Mouse (Mus musculus) forebrain, embryonic 15.5 days (tissue): ENCODE measurements around the gene Fdxacb1. TPM values are rescaled to one million over a fixed set of nuclear protein-coding genes. Genes with fewer than 3 reads are reported as not detected.

Source experiments
- ATAC-seq: fragments of 200-750 bp; cut with Nextera tagmentation; replicated peaks from 2 replicates; pipeline ENCODE4 v1.8.0; 2017; ENCODE audit warnings: mild to moderate bottlenecking, moderate TSS enrichment, moderate library complexity
- H3K27ac ChIP-seq: fragments of 300-500 bp; sonication (generic); replicated peaks from 2 replicates; pipeline ENCODE4 v1.5.1; 2015; ENCODE audit warnings: mild to moderate bottlenecking, inconsistent platforms
- H3K27me3 ChIP-seq: fragments of 300-500 bp; sonication (generic); 2 replicates; pipeline ENCODE4 v1.6.1; 2015; ENCODE audit warnings: inconsistent platforms
- H3K36me3 ChIP-seq: fragments of 300-500 bp; sonication (generic); 2 replicates; pipeline ENCODE4 v1.6.1; 2015; ENCODE audit warnings: mild to moderate bottlenecking, inconsistent platforms
- H3K4me1 ChIP-seq: fragments of 300-500 bp; sonication (generic); 2 replicates; pipeline ENCODE4 v1.6.1; 2015; ENCODE audit warnings: inconsistent platforms
- H3K4me2 ChIP-seq: fragments of 300-500 bp; sonication (generic); replicated peaks from 2 replicates; pipeline ENCODE4 v1.6.1; 2015; ENCODE audit warnings: mild to moderate bottlenecking, inconsistent platforms
- H3K4me3 ChIP-seq: fragments of 300-500 bp; sonication (generic); 2 replicates; pipeline ENCODE4 v1.5.1; 2015; ENCODE audit warnings: mild to moderate bottlenecking, inconsistent platforms
- H3K9ac ChIP-seq: fragments of 300-500 bp; sonication (generic); replicated peaks from 2 replicates; pipeline ENCODE4 v1.6.1; 2015; ENCODE audit warnings: mild to moderate bottlenecking, inconsistent platforms
- H3K9me3 ChIP-seq: fragments of 300-500 bp; sonication (generic); 2 replicates; pipeline ENCODE4 v1.6.1; 2016; ENCODE audit warnings: inconsistent platforms
- WGBS: fragments of 180-500 bp; shearing (Covaris S2); methylation state at CpG from one replicate; pipeline ENCODE4 v1.1.7; 2015; ENCODE audit warnings: mixed read lengths; 5-methylcytosine and 5-hydroxymethylcytosine counted together
- polyA plus RNA-seq: library from polyadenylated mRNA; unstranded; fragments of >200 nt; fragmentation: Nextera tagmentation; extraction: Ambion mirVana; gene quantifications from 2 replicates; pipeline ENCODE4 v1.2.1, GENCODE M21; 2015

The Fdxacb1 gene
- polyA plus RNA-seq, 1 experiment from 2014 or later: 11.0 TPM

DNA sequence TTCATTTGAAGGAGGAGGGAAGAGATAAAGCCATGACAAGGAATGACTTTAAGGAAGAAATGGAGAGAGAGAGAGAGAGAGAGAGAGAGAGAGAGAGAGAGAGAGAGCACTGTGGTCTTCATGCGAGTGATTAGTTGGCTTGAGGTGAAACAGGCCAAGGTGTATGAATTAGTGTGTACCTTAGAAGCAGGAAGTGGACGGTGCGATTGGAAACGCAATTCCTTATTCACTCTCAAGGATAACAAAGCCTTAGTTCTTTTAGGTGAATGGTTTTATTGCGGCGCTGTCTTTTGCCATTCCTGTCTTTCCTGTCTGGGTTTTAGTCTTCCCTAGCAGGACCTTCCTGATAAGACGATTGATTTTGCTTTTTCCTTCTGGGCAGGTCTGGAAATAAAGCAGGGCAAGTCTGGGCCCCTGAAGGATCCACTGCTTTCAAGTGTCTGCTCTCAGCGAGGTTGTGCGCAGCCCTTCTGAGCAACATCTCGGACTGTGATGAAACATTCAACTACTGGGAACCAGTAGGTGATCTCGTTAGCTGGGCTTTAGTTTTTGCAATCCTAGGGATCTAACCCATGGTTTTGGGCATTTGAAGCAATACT is 8.2 kb downstream of the Fdxacb1 start:
- Histone ChIP-seq H3K4me2 (peak overlapping the region; percentile 78), H3K27me3 (no peaks in the 10 kb centered on the region), H3K9me3 (no peaks in the 10 kb centered on the region), H3K4me3 (peak overlapping the region; percentile 94), H3K4me1 (peaks cover 24% of the 10 kb centered on the region), H3K27ac (peak overlapping the region; percentile 94), H3K9ac (peak overlapping the region; percentile 95), H3K36me3 (peaks cover 25% of the 10 kb centered on the region)
- 67% methylated on average over 11 of the region's 11 CpGs for WGBS
- ATAC-seq: no peak

DNA sequence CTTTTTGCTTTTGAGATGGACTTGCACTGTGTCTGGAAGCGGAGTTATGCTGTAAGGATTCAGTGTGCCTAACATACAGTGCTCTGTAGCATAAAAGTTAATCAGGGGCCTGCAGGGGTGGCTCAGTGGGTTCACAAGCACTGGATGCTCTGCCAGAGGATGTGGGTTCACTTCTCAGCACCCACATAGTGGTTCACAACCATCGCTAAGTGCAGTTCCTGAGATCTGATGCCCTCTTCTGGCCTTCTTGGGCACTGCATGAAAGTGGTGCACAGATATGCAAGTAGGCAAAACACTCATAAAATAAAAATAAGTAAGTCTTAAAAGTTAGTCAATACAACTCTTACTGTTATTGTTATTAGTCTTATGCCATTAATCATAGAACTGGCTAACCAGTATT is 14.1 kb downstream of the Fdxacb1 start:
- WGBS: 69% methylated on average over 2 of the region's 2 CpGs

GRCm38 (mm10) chr9:50795266-50795665 is 27.2 kb downstream of the Fdxacb1 start:
- peaks cover 35% of the 10 kb centered on the region for H3K36me3 ChIP-seq
- H3K4me3 ChIP-seq: no peak overlapping the region
- H3K4me2 ChIP-seq: no peak overlapping the region
- no peak for ATAC-seq
- H3K4me1 ChIP-seq: 0 out of 2 replicates have a peak, but pooled peaks cover 4% of the 10 kb centered on the region
- H3K27me3 ChIP-seq: no peaks in the 10 kb centered on the region
- 85% methylated on average over 3 of the region's 3 CpGs for WGBS
- no peak overlapping the region for H3K27ac ChIP-seq
- no peak overlapping the region for H3K9ac ChIP-seq
- no peaks in the 10 kb centered on the region for H3K9me3 ChIP-seq

More for the DNA sequence above, 14.1 kb downstream of the Fdxacb1 start:
- no peaks in the 10 kb centered on the region for H3K9me3 ChIP-seq
- no peaks in the 10 kb centered on the region for H3K4me1 ChIP-seq
- H3K4me2 ChIP-seq: no peak overlapping the region
- no peaks in the 10 kb centered on the region for H3K27me3 ChIP-seq
- H3K9ac ChIP-seq: no peak overlapping the region
- H3K4me3 ChIP-seq: no peak overlapping the region
- peaks cover 72% of the 10 kb centered on the region for H3K36me3 ChIP-seq
- no peak for ATAC-seq
- no peak overlapping the region for H3K27ac ChIP-seq

DNA sequence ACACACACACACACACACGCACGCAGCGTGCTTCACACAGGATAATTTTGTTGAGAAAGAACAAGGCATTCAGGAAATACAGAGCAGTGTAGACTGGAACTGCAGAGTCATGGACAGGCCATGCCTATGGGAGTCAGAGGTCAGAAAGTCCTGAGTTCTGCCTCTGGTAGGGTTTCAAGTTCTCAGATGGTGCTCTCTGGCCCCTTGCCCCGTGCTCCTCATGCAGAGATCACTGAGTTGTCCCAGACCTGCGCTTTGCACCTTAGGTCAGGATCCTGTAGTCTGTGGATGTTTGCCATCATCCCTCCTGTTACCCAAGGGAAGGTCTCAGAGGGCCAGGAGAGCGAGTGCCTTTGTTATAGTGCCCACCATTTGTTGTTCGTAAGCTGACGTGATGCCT is 28.7 kb downstream of the Fdxacb1 start:
- no peak for ATAC-seq
- Histone ChIP-seq H3K27ac (no peak overlapping the region), H3K27me3 (no peaks in the 10 kb centered on the region), H3K9me3 (no peaks in the 10 kb centered on the region), H3K4me1 (0 out of 2 replicates have a peak, but pooled peaks cover 4% of the 10 kb centered on the region), H3K9ac (no peak overlapping the region), H3K36me3 (peaks cover 29% of the 10 kb centered on the region), H3K4me3 (no peak overlapping the region), H3K4me2 (no peak overlapping the region)
- WGBS: 93% methylated on average over 8 of the region's 8 CpGs

- Histone ChIP-seq H3K4me2 (no peak overlapping the region), H3K36me3 (peaks cover 26% of the 10 kb centered on the region), H3K27ac (no peak overlapping the region), H3K9ac (no peak overlapping the region), H3K4me3 (no peak overlapping the region), H3K4me1 (0 out of 2 replicates have a peak, but pooled peaks cover 4% of the 10 kb centered on the region), H3K27me3 (no peaks in the 10 kb centered on the region), H3K9me3 (no peaks in the 10 kb centered on the region)
- WGBS: 92% methylated on average over 7 of the region's 7 CpGs
- ATAC-seq: no peak
Measured at GRCm38 (mm10) chr9:50797641-50798040, 29.6 kb downstream of the Fdxacb1 start.

DNA sequence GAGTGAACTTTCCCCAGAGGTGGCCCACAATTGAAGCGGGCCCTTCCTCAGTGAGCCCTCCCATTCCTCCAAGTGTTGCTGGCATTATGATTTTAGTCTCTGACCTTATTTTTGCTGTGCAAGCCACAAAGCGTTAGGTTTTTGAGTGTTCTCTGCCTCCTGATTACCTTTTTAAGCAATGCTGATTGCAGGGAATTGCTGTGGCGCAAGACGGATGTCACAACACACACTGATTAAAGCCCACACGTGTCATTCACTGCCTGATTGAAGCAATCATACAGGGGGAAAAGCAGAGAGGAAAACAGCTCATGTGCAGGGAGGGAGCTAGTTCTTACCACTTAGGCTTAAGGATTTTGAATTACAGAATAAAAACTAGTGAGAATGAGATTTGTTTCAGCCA is 30.3 kb downstream of the Fdxacb1 start:
- no peaks in the 10 kb centered on the region for H3K27me3 ChIP-seq
- no peak overlapping the region for H3K27ac ChIP-seq
- no peak overlapping the region for H3K9ac ChIP-seq
- H3K4me2 ChIP-seq: no peak overlapping the region
- no peaks in the 10 kb centered on the region for H3K9me3 ChIP-seq
- peaks cover 29% of the 10 kb centered on the region for H3K36me3 ChIP-seq
- 0 out of 2 replicates have a peak, but pooled peaks cover 4% of the 10 kb centered on the region for H3K4me1 ChIP-seq
- H3K4me3 ChIP-seq: no peak overlapping the region
- 61% methylated on average over 5 of the region's 5 CpGs for WGBS
- ATAC-seq: no peak

- ATAC-seq: no peak
- no peak overlapping the region for H3K9ac ChIP-seq
- peaks cover 29% of the 10 kb centered on the region for H3K36me3 ChIP-seq
Measured at GRCm38 (mm10) chr9:50800985-50801384, 32.9 kb downstream of the Fdxacb1 start.

DNA sequence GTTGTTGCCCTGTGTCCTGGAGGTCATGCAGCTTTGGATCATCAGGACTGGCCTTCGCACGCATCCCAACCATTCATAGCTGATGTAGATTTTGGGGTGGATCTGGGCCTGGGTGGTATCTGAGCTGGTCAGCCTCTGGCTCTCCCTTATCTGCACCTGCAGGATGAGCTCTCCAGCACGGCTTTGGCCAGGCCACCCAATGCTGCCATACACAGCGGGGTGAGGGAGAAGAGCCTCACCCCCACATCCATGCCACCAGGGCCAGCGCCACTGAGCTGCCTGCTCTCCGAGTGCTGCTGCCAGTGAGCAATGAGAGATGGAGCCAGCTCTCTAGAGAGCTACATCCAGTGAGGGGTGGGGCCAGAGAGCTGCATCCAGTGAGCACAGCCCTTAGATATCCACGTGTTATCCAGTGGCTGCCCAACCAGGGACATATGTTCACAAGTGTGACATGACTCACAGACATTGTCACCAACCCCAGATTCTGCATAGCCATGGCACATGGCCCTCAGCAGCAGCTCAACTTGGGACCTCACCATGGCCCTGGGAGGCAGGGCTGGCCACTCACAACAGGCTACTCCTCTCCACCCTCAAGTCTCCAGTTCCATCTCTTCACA is 35.1 kb downstream of the Fdxacb1 start:
- ATAC-seq: no peak
- Histone ChIP-seq H3K27ac (no peak overlapping the region), H3K9ac (no peak overlapping the region), H3K27me3 (no peaks in the 10 kb centered on the region), H3K4me3 (no peak overlapping the region), H3K4me1 (0 out of 2 replicates have a peak, but pooled peaks cover 4% of the 10 kb centered on the region), H3K36me3 (peaks cover 37% of the 10 kb centered on the region), H3K4me2 (no peak overlapping the region), H3K9me3 (no peaks in the 10 kb centered on the region)
- 88% methylated on average over 7 of the region's 7 CpGs for WGBS

More at GRCm38 (mm10) chr9:50800985-50801384, 32.9 kb downstream of the Fdxacb1 start:
- no peak overlapping the region for H3K27ac ChIP-seq
- 0 out of 2 replicates have a peak, but pooled peaks cover 4% of the 10 kb centered on the region for H3K4me1 ChIP-seq
- H3K4me2 ChIP-seq: no peak overlapping the region
- 70% methylated on average over 2 of the region's 2 CpGs for WGBS
- H3K9me3 ChIP-seq: no peaks in the 10 kb centered on the region
- no peaks in the 10 kb centered on the region for H3K27me3 ChIP-seq
- H3K4me3 ChIP-seq: no peak overlapping the region

GRCm38 (mm10) chr9:50808471-50808870 is 40.4 kb downstream of the Fdxacb1 start:
- H3K27ac ChIP-seq: no peak overlapping the region
- peaks cover 51% of the 10 kb centered on the region for H3K36me3 ChIP-seq
- no peak overlapping the region for H3K4me2 ChIP-seq
- no peaks in the 10 kb centered on the region for H3K4me1 ChIP-seq
- H3K27me3 ChIP-seq: no peaks in the 10 kb centered on the region
- no peak overlapping the region for H3K4me3 ChIP-seq
- WGBS: 92% methylated on average over 6 of the region's 6 CpGs
- ATAC-seq: no peak
- no peaks in the 10 kb centered on the region for H3K9me3 ChIP-seq
- H3K9ac ChIP-seq: no peak overlapping the region

DNA sequence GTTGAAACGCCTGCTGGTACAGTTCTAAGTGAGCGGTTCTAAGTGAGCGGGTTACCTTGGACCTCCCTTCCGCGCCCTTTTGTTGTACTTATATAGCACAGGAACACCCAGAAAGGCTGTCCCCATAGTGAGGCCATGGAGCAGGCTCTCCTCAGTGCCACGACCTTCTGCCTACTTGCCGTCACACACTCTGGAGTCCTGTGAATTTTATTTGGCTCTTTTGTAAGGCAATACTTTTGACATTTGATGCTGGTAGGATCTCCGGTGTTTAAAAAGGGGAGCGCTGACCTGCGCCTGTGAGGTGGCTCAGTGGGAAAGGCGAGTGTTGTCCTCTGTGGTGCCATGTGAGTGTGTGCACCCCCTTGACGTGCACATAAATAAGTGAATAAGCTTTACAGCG is 41.1 kb downstream of the Fdxacb1 start:
- no peaks in the 10 kb centered on the region for H3K9me3 ChIP-seq
- H3K4me1 ChIP-seq: no peaks in the 10 kb centered on the region
- H3K9ac ChIP-seq: no peak overlapping the region
- peaks cover 56% of the 10 kb centered on the region for H3K36me3 ChIP-seq
- H3K27ac ChIP-seq: no peak overlapping the region
- H3K4me3 ChIP-seq: no peak overlapping the region
- WGBS: 89% methylated on average over 13 of the region's 13 CpGs
- H3K27me3 ChIP-seq: no peaks in the 10 kb centered on the region
- no peak for ATAC-seq
- H3K4me2 ChIP-seq: no peak overlapping the region

GRCm38 (mm10) chr9:50811187-50811586 is 43.2 kb downstream of the Fdxacb1 start:
- Histone ChIP-seq H3K4me2 (no peak overlapping the region), H3K4me3 (no peak overlapping the region), H3K9ac (no peak overlapping the region), H3K9me3 (no peaks in the 10 kb centered on the region), H3K27me3 (no peaks in the 10 kb centered on the region), H3K4me1 (no peaks in the 10 kb centered on the region), H3K36me3 (peaks cover 50% of the 10 kb centered on the region), H3K27ac (no peak overlapping the region)
- 96% methylated on average over 7 of the region's 7 CpGs for WGBS
- no peak for ATAC-seq

DNA sequence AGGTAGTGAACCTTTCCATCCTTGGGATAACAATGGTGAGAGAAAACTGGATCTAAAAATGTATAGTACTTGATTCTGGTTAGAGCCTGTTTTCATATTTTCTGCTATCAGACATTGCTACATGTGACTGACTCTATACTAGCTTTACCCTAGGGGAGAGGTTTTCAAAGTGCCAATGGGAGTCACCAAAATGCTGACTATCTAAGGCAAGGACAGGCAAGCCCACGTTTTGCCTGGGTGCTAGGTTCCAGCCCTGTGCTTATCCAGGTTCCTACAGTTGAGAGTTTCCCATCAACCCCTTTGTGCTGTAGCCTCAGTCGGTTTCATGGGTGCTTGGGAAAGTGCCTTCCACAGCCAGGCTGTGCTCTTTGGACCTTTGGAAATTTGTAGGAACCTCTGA is 43.7 kb downstream of the Fdxacb1 start:
- Histone ChIP-seq H3K27me3 (no peaks in the 10 kb centered on the region), H3K9me3 (no peaks in the 10 kb centered on the region), H3K27ac (no peak overlapping the region), H3K4me1 (no peaks in the 10 kb centered on the region), H3K9ac (no peak overlapping the region), H3K4me3 (no peak overlapping the region), H3K4me2 (no peak overlapping the region), H3K36me3 (peaks cover 55% of the 10 kb centered on the region)
- no peak for ATAC-seq
- WGBS: 85% methylated on average over 2 of the region's 2 CpGs
